Mouse (Mus musculus) right cerebral cortex, adult 2 months (tissue): ENCODE data around the gene Olfr782.
"Not testable (repeated sequence)": the region's sequence is repeated elsewhere in the genome, so short reads cannot be mapped to it uniquely, and the experiment has no call there.

ENCODE experiments used
- DNase-seq, 2 experiments: peaks; one replicate each; pipeline ENCODE4 v3.0.0; 2021 to 2022; ENCODE audit warnings: low spot score in 2 of 2

The Olfr782 gene

DNA sequence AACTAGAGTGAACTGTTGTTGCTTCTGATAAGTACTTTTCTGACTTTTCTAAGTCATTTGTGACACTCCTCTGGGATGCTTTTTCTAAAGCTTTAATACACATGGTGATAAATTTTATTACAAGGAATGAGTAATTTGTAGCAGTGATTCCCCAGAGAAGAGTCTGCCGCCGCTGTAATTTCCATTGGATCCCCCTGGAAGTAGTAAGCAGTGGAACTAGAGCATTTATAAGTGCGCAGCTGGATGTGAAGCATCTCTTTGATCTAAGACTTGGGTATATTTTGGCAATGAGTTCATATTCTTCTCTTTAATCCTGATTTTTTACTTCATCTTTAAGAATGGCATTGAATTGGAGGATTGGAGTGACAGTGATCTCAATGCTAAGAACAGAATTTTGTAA is at the start of gene Olfr782:
TSS of gene Olfr782 (plus strand) at position 301 of the 400 bp plus-strand sequence.
- DNase-seq = no peak

DNA sequence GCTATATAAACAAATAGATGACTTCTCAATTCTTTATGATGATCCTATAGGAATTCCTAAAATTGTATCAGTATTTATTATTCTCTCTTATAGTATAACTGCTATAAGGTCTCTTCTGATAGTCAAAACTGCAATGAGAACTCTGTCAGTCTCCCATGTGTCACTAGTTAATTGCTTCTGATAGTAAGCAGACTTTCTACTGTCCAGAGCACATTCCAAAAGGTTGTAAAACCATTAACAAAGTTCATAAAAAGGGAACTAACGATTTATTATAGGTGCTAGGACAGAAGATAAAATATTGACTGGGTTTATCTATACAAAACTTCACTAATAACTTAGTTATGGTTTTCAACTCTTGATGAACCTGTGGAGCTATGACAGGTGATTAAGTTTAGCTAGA is 35.7 kb upstream of the Olfr782 start:
- not testable (repeated sequence) for DNase-seq

DNA sequence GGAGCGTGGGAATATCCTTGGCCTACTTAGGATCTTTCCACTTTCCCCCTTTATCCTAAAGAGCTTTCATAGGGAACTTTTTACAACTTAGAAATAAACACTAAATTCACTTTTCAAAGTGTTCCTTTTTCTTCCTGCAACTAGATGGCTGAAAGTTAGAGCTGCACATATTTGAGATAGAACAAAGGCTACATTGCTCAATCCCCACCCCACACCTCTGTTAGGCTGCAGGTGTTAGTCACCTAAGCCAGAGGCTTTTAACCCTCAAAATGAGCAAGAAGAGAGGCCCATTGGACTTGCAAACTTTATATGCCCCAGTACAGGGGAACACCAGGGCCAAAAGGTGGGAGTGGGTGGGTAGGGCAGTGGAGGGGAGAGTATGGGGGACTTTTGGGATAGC is 35.1 kb upstream of the Olfr782 start:
- DNase-seq = not testable (repeated sequence)

DNA sequence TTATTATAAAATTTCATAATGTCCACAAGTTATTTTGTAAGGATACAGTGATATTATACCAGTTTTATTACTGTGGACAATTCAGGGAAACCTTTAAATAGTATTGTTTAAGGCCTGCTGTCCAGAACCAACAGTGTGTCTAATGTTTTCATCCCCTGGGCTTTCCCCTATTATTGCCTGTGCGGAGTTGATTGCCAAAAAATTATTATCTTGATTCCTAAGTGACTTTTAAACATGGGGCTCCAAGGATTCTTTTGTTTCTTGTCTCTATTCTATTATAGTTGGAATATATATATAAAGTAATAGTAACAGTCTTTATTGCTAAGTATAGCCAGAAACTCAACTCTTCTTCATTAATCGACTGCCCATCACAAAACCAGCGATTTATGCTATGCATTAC is 30.8 kb upstream of the Olfr782 start, which contains the start of gene Olfr780:
TSS of gene Olfr780 (plus strand) at position 301 of the 400 bp plus-strand sequence.
- DNase-seq = no peak

DNA sequence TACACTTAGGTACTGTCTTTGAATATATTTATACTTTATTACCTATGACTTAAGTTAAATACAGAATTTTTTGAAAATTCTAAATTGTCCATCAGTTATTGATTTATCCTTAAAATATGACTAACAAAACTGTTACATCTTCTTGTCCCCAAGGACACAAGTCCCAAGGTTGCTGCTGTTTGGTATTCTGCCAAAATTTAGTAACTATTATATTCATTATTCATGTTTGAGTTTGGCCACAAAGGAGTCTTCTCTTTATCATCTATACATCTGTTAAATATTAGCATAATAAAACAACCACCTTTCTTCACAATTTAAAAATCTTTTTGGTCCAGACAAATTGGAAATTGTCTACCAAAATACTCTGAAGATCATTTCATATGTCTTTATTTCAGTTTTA is 20.1 kb upstream of the Olfr782 start, which contains the start of gene Olfr781:
TSS of gene Olfr781 (plus strand) at position 301 of the 400 bp plus-strand sequence.
- DNase-seq = no peak

DNA sequence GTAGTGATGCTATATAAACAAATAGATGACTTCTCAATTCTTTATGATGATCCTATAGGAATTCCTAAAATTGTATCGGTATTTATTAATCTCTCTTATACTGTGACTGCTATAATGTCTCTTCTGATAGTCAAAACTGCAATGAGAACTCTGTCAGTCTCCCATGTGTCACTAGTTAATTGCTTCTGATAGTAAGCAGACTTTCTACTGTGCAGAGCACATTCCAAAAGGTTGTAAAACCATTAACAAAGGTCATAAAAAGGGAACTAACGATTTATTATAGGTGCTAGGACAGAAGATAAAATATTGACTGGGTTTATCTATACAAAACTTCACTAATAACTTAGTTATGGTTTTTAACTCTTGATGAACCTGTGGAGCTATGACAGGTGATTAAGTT is 3.8 kb downstream of the Olfr782 start:
- DNase-seq = not testable (repeated sequence)

DNA sequence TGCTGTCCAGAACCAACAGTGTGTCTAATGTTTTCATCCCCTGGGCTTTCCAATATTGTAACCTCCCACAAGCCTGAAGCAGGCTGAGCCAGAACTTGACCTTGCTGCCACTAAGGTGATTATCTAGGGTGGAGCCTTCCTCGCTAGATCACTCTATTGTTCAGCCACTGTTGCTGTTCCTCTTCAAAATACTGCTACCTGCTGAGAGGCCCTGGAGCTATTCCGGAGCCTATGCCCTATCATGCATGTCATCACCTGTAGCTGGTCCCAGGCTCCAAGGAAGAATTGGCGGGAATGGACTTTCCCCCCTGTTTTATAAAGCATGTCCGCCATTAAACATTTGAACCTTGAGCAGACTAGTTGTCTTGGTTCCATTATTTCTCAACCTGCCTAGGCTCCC is 7.8 kb downstream of the Olfr782 start:
- not testable (repeated sequence) for DNase-seq

DNA sequence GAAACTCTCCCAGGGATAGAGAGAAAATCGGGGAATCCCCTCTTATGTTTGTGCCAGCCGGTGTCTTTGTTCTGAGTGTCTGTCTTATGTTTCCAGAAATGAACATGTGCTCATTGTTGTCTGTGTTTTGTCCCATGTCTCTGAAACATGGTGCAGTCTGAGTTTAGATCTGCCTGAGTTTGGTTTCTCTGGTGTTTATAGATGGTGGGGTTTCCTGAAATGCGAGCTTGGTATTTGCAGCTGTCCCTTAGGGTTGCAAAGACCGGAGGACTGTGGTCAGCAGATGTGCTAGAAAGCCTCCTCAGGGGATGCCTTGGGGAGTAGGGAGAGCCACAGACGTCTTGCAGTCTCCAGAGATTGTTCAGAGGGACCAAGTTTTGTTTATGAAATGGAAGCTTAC is 8.7 kb downstream of the Olfr782 start:
- DNase-seq = no peak

DNA sequence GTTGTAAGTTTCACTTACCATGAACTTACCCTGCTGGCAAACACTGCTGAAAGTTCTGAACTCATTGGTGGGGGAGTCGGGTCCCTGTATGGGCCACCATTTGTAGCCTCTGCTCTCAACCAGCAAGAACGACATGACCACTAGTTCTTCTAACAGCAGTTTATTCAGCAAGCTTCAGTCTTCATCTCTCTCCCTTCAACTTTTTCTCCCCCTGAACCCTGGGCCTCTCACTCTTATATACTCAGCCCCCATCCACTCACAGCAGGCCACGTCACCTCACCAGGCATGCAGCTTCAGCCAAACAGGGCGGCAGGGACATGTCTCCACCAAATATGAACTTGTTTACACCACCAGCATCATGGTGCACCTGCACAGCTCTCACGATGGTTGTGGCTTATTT is 25.4 kb downstream of the Olfr782 start:
- DNase-seq = not testable (repeated sequence)

DNA sequence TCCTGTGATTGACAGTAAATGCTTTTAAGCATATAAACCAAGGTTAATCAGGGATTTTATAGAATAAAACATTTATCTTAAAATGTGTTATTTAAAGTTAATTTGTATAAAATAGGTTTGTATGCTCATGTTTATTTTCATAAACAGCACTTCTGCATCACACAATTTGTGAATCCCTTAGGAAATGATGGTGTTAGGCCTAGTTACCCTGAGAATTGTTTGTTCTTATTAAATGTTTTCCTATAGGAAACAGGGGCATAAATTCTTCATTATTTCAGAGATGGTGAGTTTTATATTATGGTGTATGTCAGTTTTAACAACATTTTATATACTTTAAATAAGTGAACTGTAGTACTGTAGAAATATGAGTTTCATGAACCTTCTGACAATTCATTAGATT is 35.1 kb downstream of the Olfr782 start, which contains the start of gene Olfr784:
TSS of gene Olfr784 (plus strand) at position 301 of the 400 bp plus-strand sequence.
- DNase-seq = no peak

DNA sequence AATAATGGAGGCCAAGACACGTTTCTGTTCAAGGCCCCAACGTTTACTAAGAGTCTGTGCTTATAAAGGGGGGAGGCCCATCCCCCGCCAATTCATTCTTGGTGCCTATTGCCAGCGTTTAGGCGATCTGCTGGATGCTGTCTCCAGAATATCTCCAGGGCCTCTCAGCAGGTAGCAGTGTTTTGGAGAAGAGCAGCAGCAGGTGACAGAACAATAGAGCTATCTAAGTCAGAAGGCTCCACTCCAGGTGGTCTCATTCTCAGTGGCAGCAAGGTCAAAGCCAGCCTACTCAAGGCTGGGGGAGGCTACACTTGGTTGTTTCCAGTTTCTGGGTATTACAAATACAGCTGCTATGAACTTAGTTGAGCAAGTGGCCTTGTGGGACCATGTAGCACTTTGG is 52.2 kb downstream of the Olfr782 start:
- no peak for DNase-seq
